Mouse (Mus musculus) midbrain, embryonic 12.5 days (tissue): ENCODE results near the gene Itgb1. TPM values are rescaled to one million over a fixed set of nuclear protein-coding genes. Genes with fewer than 3 reads are reported as not detected.
A peak's percentile ranks its signal among the peaks of the same experiment; 100 is the strongest.

Experiments
- ATAC-seq: fragments of 200-750 bp; cut with Nextera tagmentation; 2 replicates; pipeline ENCODE4 v1.8.0; 2017; ENCODE audit warnings: low read depth, moderate TSS enrichment, moderate library complexity; ENCODE audit not compliant: low FRiP score
- H3K27ac ChIP-seq: fragments of 300-500 bp; sonication (generic); replicated peaks from 2 replicates; pipeline ENCODE4 v1.5.1; 2016; ENCODE audit warnings: mild to moderate bottlenecking
- H3K27me3 ChIP-seq: fragments of 300-500 bp; sonication (generic); 2 replicates; pipeline ENCODE4 v1.6.1; 2016; ENCODE audit warnings: mild to moderate bottlenecking
- H3K36me3 ChIP-seq: fragments of 300-500 bp; sonication (generic); 2 replicates; pipeline ENCODE4 v1.6.1; 2016
- H3K4me1 ChIP-seq: fragments of 300-500 bp; sonication (generic); 2 replicates; pipeline ENCODE4 v1.6.1; 2016
- H3K4me2 ChIP-seq: fragments of 300-500 bp; sonication (generic); replicated peaks from 2 replicates; pipeline ENCODE4 v1.6.1; 2016; ENCODE audit warnings: mild to moderate bottlenecking, moderate library complexity
- H3K4me3 ChIP-seq: fragments of 300-500 bp; sonication (generic); 2 replicates; pipeline ENCODE4 v1.5.1; 2016; ENCODE audit warnings: mild to moderate bottlenecking
- H3K9ac ChIP-seq: fragments of 300-500 bp; sonication (generic); replicated peaks from 2 replicates; pipeline ENCODE4 v1.6.1; 2016; ENCODE audit warnings: mild to moderate bottlenecking, moderate library complexity
- H3K9me3 ChIP-seq: fragments of 300-500 bp; sonication (generic); 2 replicates; pipeline ENCODE4 v1.6.1; 2016; ENCODE audit warnings: mild to moderate bottlenecking
- WGBS: fragments of 180-500 bp; shearing (Covaris S2); methylation state at CpG from one replicate; pipeline ENCODE4 v1.1.7; 2016; 5-methylcytosine and 5-hydroxymethylcytosine counted together
- polyA plus RNA-seq: library from polyadenylated mRNA; unstranded; fragments of >200 nt; fragmentation: Nextera tagmentation; extraction: Ambion mirVana; gene quantifications from 2 replicates; pipeline ENCODE4 v1.2.1, GENCODE M21; 2016

Itgb1 gene
- polyA plus RNA-seq, 1 experiment from 2014 or later, result 148 TPM

- no peak overlapping the region for H3K27ac ChIP-seq
- no peak for ATAC-seq
- 80% methylated on average over 2 of the region's 2 CpGs for WGBS
Measured at GRCm38 (mm10) chr8:128663106-128663505, 22.3 kb upstream of the Itgb1 start.

GRCm38 (mm10) chr8:128666576-128667263 lies 18.7 kb upstream of the Itgb1 start:
- Histone ChIP-seq H3K4me3 (no peak overlapping the region), H3K9me3 (no peaks in the 10 kb centered on the region), H3K4me2 (no peak overlapping the region), H3K27ac (no peak overlapping the region), H3K4me1 (no peaks in the 10 kb centered on the region), H3K36me3 (no peaks in the 10 kb centered on the region), H3K9ac (no peak overlapping the region), H3K27me3 (no peaks in the 10 kb centered on the region)
- no peak for ATAC-seq
- 85% methylated on average over 4 of the region's 4 CpGs for WGBS

More at GRCm38 (mm10) chr8:128663106-128663505, 22.3 kb upstream of the Itgb1 start:
- Histone ChIP-seq H3K4me3 (no peak overlapping the region), H3K4me1 (no peaks in the 10 kb centered on the region), H3K4me2 (no peak overlapping the region), H3K9ac (no peak overlapping the region), H3K27me3 (no peaks in the 10 kb centered on the region), H3K9me3 (peaks cover 2% of the 10 kb centered on the region; the same call in 1 of the 2 replicates), H3K36me3 (no peaks in the 10 kb centered on the region)

GRCm38 (mm10) chr8:128671813-128672212 lies 13.6 kb upstream of the Itgb1 start:
- no peak overlapping the region for H3K27ac ChIP-seq
- no peaks in the 10 kb centered on the region for H3K27me3 ChIP-seq
- H3K4me1 ChIP-seq, result no peaks in the 10 kb centered on the region
- no peak for ATAC-seq
- no peak overlapping the region for H3K4me2 ChIP-seq
- H3K9me3 ChIP-seq, result no peaks in the 10 kb centered on the region
- WGBS, result 100% methylated on average over 1 of the region's 1 CpGs
- no peak overlapping the region for H3K9ac ChIP-seq
- no peaks in the 10 kb centered on the region for H3K36me3 ChIP-seq
- no peak overlapping the region for H3K4me3 ChIP-seq

GRCm38 (mm10) chr8:128672441-128672840 lies 13.0 kb upstream of the Itgb1 start:
- Histone ChIP-seq H3K27me3 (no peaks in the 10 kb centered on the region), H3K36me3 (no peaks in the 10 kb centered on the region), H3K9me3 (no peaks in the 10 kb centered on the region), H3K4me1 (no peaks in the 10 kb centered on the region), H3K4me3 (no peak overlapping the region), H3K4me2 (no peak overlapping the region), H3K9ac (no peak overlapping the region), H3K27ac (no peak overlapping the region)
- 77% methylated on average over 2 of the region's 2 CpGs for WGBS
- ATAC-seq, result no peak

- H3K36me3 ChIP-seq, result no peaks in the 10 kb centered on the region
- H3K4me2 ChIP-seq, result no peak overlapping the region
- H3K9ac ChIP-seq, result no peak overlapping the region
- H3K27me3 ChIP-seq, result no peaks in the 10 kb centered on the region
- no peak overlapping the region for H3K4me3 ChIP-seq
- no peak for ATAC-seq
- H3K9me3 ChIP-seq, result no peaks in the 10 kb centered on the region
- H3K4me1 ChIP-seq, result no peaks in the 10 kb centered on the region
- 81% methylated on average over 1 of the region's 1 CpGs for WGBS
- H3K27ac ChIP-seq, result no peak overlapping the region
Measured at GRCm38 (mm10) chr8:128672950-128673349, 12.5 kb upstream of the Itgb1 start.

GRCm38 (mm10) chr8:128675848-128676629 lies 9.4 kb upstream of the Itgb1 start:
- Histone ChIP-seq H3K9ac (no peak overlapping the region), H3K4me1 (no peaks in the 10 kb centered on the region), H3K4me3 (no peak overlapping the region), H3K27me3 (no peaks in the 10 kb centered on the region), H3K27ac (no peak overlapping the region), H3K4me2 (no peak overlapping the region), H3K36me3 (no peaks in the 10 kb centered on the region), H3K9me3 (no peaks in the 10 kb centered on the region)
- no peak for ATAC-seq
- 89% methylated on average over 3 of the region's 3 CpGs for WGBS

- H3K36me3 ChIP-seq, result no peaks in the 10 kb centered on the region
- H3K9ac ChIP-seq, result no peak overlapping the region
- H3K4me2 ChIP-seq, result no peak overlapping the region
- 84% methylated on average over 2 of the region's 2 CpGs for WGBS
- no peak for ATAC-seq
- H3K27me3 ChIP-seq, result no peaks in the 10 kb centered on the region
- no peak overlapping the region for H3K27ac ChIP-seq
- no peaks in the 10 kb centered on the region for H3K9me3 ChIP-seq
- no peak overlapping the region for H3K4me3 ChIP-seq
- 0 out of 2 replicates have a peak, but pooled peaks cover 2% of the 10 kb centered on the region for H3K4me1 ChIP-seq
Measured at GRCm38 (mm10) chr8:128679909-128680308, 5.5 kb upstream of the Itgb1 start.

- no peak for ATAC-seq
- Histone ChIP-seq H3K9ac (no peak overlapping the region), H3K4me3 (no peak overlapping the region), H3K4me1 (0 out of 2 replicates have a peak, but pooled peaks cover 2% of the 10 kb centered on the region), H3K9me3 (no peaks in the 10 kb centered on the region), H3K4me2 (no peak overlapping the region), H3K36me3 (no peaks in the 10 kb centered on the region), H3K27me3 (no peaks in the 10 kb centered on the region), H3K27ac (no peak overlapping the region)
- 90% methylated on average over 2 of the region's 2 CpGs for WGBS
Measured at GRCm38 (mm10) chr8:128680548-128681325, 4.7 kb upstream of the Itgb1 start.

GRCm38 (mm10) chr8:128681970-128682369 lies 3.5 kb upstream of the Itgb1 start:
- Histone ChIP-seq H3K9me3 (no peaks in the 10 kb centered on the region), H3K9ac (no peak overlapping the region), H3K27ac (no peak overlapping the region), H3K4me2 (no peak overlapping the region), H3K27me3 (no peaks in the 10 kb centered on the region), H3K4me1 (peaks cover 3% of the 10 kb centered on the region), H3K36me3 (no peaks in the 10 kb centered on the region), H3K4me3 (no peak overlapping the region)
- no peak for ATAC-seq
- 90% methylated on average over 3 of the region's 3 CpGs for WGBS

- H3K4me3 ChIP-seq, result peak overlapping the region; percentile 90
- H3K36me3 ChIP-seq, result no peaks in the 10 kb centered on the region
- peak overlapping the region; percentile 59 for H3K4me2 ChIP-seq
- H3K9ac ChIP-seq, result peak overlapping the region; percentile 94
- H3K4me1 ChIP-seq, result peaks cover 14% of the 10 kb centered on the region
- peak overlapping the region; percentile 100 for H3K27ac ChIP-seq
- peak; percentile 42; the same call in 1 of the 2 replicates for ATAC-seq
- no peaks in the 10 kb centered on the region for H3K27me3 ChIP-seq
- H3K9me3 ChIP-seq, result no peaks in the 10 kb centered on the region
- WGBS, result 10% methylated on average over 25 of the region's 25 CpGs
Measured at GRCm38 (mm10) chr8:128684609-128685506, 596 bp upstream of the Itgb1 start.

- Histone ChIP-seq H3K9me3 (no peaks in the 10 kb centered on the region), H3K9ac (peak overlapping the region; percentile 94), H3K4me2 (peak overlapping the region; percentile 59), H3K4me1 (peaks cover 19% of the 10 kb centered on the region), H3K4me3 (peak overlapping the region; percentile 90), H3K27ac (peak overlapping the region; percentile 100), H3K27me3 (no peaks in the 10 kb centered on the region), H3K36me3 (no peaks in the 10 kb centered on the region)
- WGBS, result 0% methylated on average over 2 of the region's 2 CpGs
- no peak for ATAC-seq
Measured at GRCm38 (mm10) chr8:128686429-128686990, 1.1 kb downstream of the Itgb1 start.
